Mouse (Mus musculus): ENCODE measurements around the gene Kcnmb1.

DNA sequence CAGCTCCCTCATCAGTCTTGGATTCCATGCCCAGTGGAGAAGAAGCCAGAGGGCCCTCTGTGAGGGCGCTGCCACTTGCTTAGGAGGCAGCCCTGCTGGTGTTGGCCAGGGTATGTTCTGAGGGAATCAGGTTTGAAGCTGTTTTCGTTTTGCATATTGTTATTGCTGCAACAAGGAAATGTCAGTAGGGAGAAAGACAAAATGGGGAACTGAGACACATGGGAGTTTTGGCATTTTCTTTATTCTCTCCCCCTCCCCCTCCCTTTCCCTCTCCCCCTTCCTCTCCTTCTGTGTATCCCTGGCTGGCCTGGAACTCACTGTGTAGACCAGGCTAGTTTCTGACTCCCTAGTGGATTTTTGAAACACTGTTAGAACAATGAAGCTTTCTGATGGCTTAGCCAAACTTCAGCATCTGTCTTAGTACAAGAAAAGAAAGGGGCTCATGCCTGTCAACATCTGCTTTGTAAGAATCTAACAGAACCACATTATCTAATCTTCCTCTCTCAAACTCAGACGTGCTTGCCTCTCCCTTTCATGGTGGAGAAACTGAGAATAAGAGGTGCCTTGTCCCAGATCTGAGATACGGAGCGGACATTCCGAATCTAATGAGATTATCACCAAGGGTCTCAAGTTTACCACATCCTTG is 49.3 kb downstream of the Kcnmb1 start:
- TF ChIP-seq POLR2A (IDR thresholded peaks at IDR 0.05; ENCODE audit: borderline replicate concordance, extremely low read depth, insufficient read depth, insufficient read length, poor library complexity, severe bottlenecking) (no peak), CTCF (IDR thresholded peaks at IDR 0.05; ENCODE audit: borderline replicate concordance, extremely low read depth, insufficient read depth, insufficient read length) (no peak)

All from brain, embryonic 14.5 days (tissue).